Mouse (Mus musculus): ENCODE measurements around the gene Fads3. TPM values are rescaled to one million over a fixed set of nuclear protein-coding genes. Genes with fewer than 3 reads are reported as not detected.

The Fads3 gene
- polyA plus RNA-seq (2012; ENCODE audit: low replicate concordance): 9.5 and 27.9 TPM in 2 replicates

GRCm38 (mm10) chr19:10041388-10042148 lies at the start of gene Fads3:
Fads3 (plus strand) TSS chr19:10041569.

GRCm38 (mm10) chr19:10001206-10001969 lies 40.0 kb upstream of the Fads3 start, which contains the start of the genes Best1 and Rab3il1:
Best1 (minus strand) TSS chr19:10001633.
Rab3il1 (plus strand) TSS chr19:10001669.

GRCm38 (mm10) chr19:10101341-10102053 lies 60.1 kb downstream of the Fads3 start, which contains the start of gene Fads2:
Fads2 (minus strand) TSS chr19:10101746.

Other genes starting within 250 kb of the Fads3 start
- gene Scgb2a2, start 194.0 kb upstream of the Fads3 start, polyA plus RNA-seq (2012; ENCODE audit: low replicate concordance): not detected in 2 replicates
- 37.4 and 51.8 TPM in 2 replicates for gene Incenp, start 142.0 kb upstream of the Fads3 start, polyA plus RNA-seq (2012; ENCODE audit: low replicate concordance)
- gene Fth1, start 61.0 kb upstream of the Fads3 start, polyA plus RNA-seq (2012; ENCODE audit: low replicate concordance): 11,016 and 13,838 TPM in 2 replicates
- not detected in 2 replicates for gene Best1, start 39.9 kb upstream of the Fads3 start, polyA plus RNA-seq (2012; ENCODE audit: low replicate concordance)
- gene Rab3il1, start 39.9 kb upstream of the Fads3 start, polyA plus RNA-seq (2012; ENCODE audit: low replicate concordance): 18.2 and 63.8 TPM in 2 replicates
- 6.4 and 8.0 TPM in 2 replicates for gene Fads2, start 60.2 kb downstream of the Fads3 start, polyA plus RNA-seq (2012; ENCODE audit: low replicate concordance)
- gene Fads1, start 141.3 kb downstream of the Fads3 start, polyA plus RNA-seq (2012; ENCODE audit: low replicate concordance): 22.7 and 28.9 TPM in 2 replicates
- gene Tmem258, start 162.4 kb downstream of the Fads3 start, polyA plus RNA-seq (2012; ENCODE audit: low replicate concordance): 7.9 and 23.8 TPM in 2 replicates
- 8.9 and 33.0 TPM in 2 replicates for gene Fen1, start 162.6 kb downstream of the Fads3 start, polyA plus RNA-seq (2012; ENCODE audit: low replicate concordance)
- gene Myrf, start 199.2 kb downstream of the Fads3 start, polyA plus RNA-seq (2012; ENCODE audit: low replicate concordance): 0.21 TPM in 2 replicates

All from hematopoietic multipotent progenitor cell, adult 10-12 weeks (in vitro differentiated cells).